ENCODE assay signal across 8 mouse cellular contexts in the genomic region with DNA sequence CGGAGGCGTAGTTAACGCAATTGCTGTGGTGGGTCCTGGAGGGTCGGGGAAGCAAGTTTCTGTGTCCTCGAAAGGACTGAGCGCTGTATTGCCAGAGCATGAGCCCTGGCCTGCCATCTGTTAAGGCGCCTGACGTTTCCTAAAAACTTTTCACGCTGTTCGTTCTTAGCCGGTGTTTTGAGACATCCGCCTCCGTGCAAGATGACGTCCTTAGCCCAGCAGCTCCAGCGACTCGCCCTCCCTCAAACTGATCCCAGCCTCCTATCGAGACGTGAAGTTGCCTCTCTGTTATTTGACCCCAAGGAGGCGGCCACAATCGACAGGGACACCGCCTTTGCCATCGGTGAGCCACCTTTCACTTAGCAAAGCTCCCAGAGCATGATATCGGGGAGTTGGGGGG. TPM values are rescaled to one million over a fixed set of nuclear protein-coding genes. Genes with fewer than 3 reads are reported as not detected.
DNase-seq lines count a peak whose midpoint lies in the region; ATAC-seq and TF ChIP-seq lines count a peak whose summit lies in the region.

No protein-coding gene starts in this region.

- peaks cover 10% of the 10 kb centered on the region for H3K4me1 ChIP-seq in kidney, embryonic 15.5 days
- H3K4me1 ChIP-seq in ES-E14 (ENCODE audit: control insufficient read depth in 2 of 2, insufficient read depth in 2 of 2, low read length in 2 of 2, poor library complexity in 1 of 2), result no peaks in the 10 kb centered on the region
- peaks cover 9% of the 10 kb centered on the region for H3K4me1 ChIP-seq in embryonic facial prominence, embryonic 10.5 days
- peaks cover 4% of the 10 kb centered on the region; the same call in 1 of the 2 replicates for H3K4me1 ChIP-seq in midbrain, embryonic 11.5 days (ENCODE audit: control insufficient read depth, insufficient read depth, low read length)

- H3K27ac ChIP-seq in kidney, embryonic 15.5 days, result no peak overlapping the region
- H3K27ac ChIP-seq in ES-E14 (ENCODE audit: insufficient read depth, low read depth, low read length, poor library complexity, severe bottlenecking), result peak overlapping the region; percentile 69
- peak overlapping the region; percentile 62 for H3K27ac ChIP-seq in embryonic facial prominence, embryonic 10.5 days (replicated peaks)
- no peak overlapping the region for H3K27ac ChIP-seq in midbrain, embryonic 11.5 days (ENCODE audit: low read depth, low read length)

- peak overlapping the region; percentile 91 for H3K4me2 ChIP-seq in kidney, embryonic 15.5 days
- H3K4me2 ChIP-seq in midbrain, embryonic 11.5 days, result peak overlapping the region; percentile 85

- H3K27me3 ChIP-seq in kidney, embryonic 15.5 days, result peaks cover 7% of the 10 kb centered on the region; the same call in 1 of the 2 replicates
- peaks cover 10% of the 10 kb centered on the region for H3K27me3 ChIP-seq in embryonic facial prominence, embryonic 10.5 days (replicated peaks; ENCODE audit: low read depth, poor library complexity, severe bottlenecking)
- H3K27me3 ChIP-seq in midbrain, embryonic 11.5 days (ENCODE audit: control insufficient read depth, insufficient read depth, low read length), result no peaks in the 10 kb centered on the region

- WGBS in kidney, embryonic 15.5 days, result under 1% methylated on average over 23 of the region's 23 CpGs
- WGBS in embryonic facial prominence, embryonic 10.5 days, result under 1% methylated on average over 23 of the region's 23 CpGs
- WGBS in midbrain, embryonic 11.5 days, result under 1% methylated on average over 23 of the region's 23 CpGs

- peak overlapping the region; percentile 80 for H3K4me3 ChIP-seq in kidney, embryonic 15.5 days (replicated peaks)
- peak overlapping the region; percentile 83 to 98 for H3K4me3 ChIP-seq in ES-E14 (ENCODE audit: insufficient read depth in 1 of 2, low read depth in 1 of 2, low read length in 2 of 2, poor library complexity in 1 of 2, severe bottlenecking in 1 of 2)
- peak overlapping the region; percentile 91 for H3K4me3 ChIP-seq in embryonic facial prominence, embryonic 10.5 days
- peak overlapping the region; percentile 85 for H3K4me3 ChIP-seq in midbrain, embryonic 11.5 days (ENCODE audit: low read depth, low read length)

- ATAC-seq in kidney, embryonic 15.5 days (replicated peaks; ENCODE audit: low FRiP score), result no peak; the same call in 1 of the 2 replicates
- ATAC-seq in midbrain, embryonic 11.5 days (ENCODE audit: low FRiP score), result no peak

- H3K9me3 ChIP-seq in kidney, embryonic 15.5 days (replicated peaks), result no peaks in the 10 kb centered on the region
- no peaks in the 10 kb centered on the region for H3K9me3 ChIP-seq in ES-E14 (ENCODE audit: control insufficient read depth, insufficient read depth, low read depth, low read length)
- no peaks in the 10 kb centered on the region for H3K9me3 ChIP-seq in embryonic facial prominence, embryonic 10.5 days
- H3K9me3 ChIP-seq in midbrain, embryonic 11.5 days (ENCODE audit: control insufficient read depth, low read length), result no peaks in the 10 kb centered on the region

- H3K36me3 ChIP-seq in kidney, embryonic 15.5 days, result peaks cover 32% of the 10 kb centered on the region
- H3K36me3 ChIP-seq in ES-E14 (ENCODE audit: control insufficient read depth, insufficient read depth, low read length, poor library complexity, severe bottlenecking), result peaks cover 11% of the 10 kb centered on the region
- H3K36me3 ChIP-seq in embryonic facial prominence, embryonic 10.5 days (replicated peaks), result peaks cover 33% of the 10 kb centered on the region
- H3K36me3 ChIP-seq in midbrain, embryonic 11.5 days (ENCODE audit: control insufficient read depth, insufficient read depth, low read length), result peaks cover 2% of the 10 kb centered on the region; the same call in 1 of the 2 replicates

- DNase-seq in kidney, adult 9 months, result no peak
- no peak for DNase-seq in ES-E14 (ENCODE audit: low read depth, low spot score)
- no peak for DNase-seq in embryonic facial prominence, embryonic 10.5 days (ENCODE audit: low spot score)
- peak; percentile 75 for DNase-seq in induced T-regulatory cell, adult 2 months (ENCODE audit: low read depth)
- DNase-seq in midbrain, embryonic 11.5 days (ENCODE audit: low spot score, missing footprints), result no peak
- no peak for DNase-seq in cerebellum, postnatal 4 days (ENCODE audit: low spot score in 2 of 2)
- DNase-seq in urinary bladder, adult 18-20 months (ENCODE audit: low spot score in 2 of 2), result no peak

- H3K9ac ChIP-seq in kidney, embryonic 15.5 days, result peak overlapping the region; percentile 61
- H3K9ac ChIP-seq in ES-E14 (ENCODE audit: insufficient read depth, low read depth, low read length, poor library complexity, severe bottlenecking), result peak overlapping the region; percentile 96
- H3K9ac ChIP-seq in midbrain, embryonic 11.5 days (ENCODE audit: low read length), result peak overlapping the region; percentile 60

- in situ Hi-C loops in ES-E14 (cut with MboI; ENCODE audit: low sequenced_read_pairs in 2 of 2, unreplicated experiment in 2 of 2), result no loop called here

TF ChIP-seq in ES-E14, 5 proteins besides CTCF, POLR2A, EP300 and RAD21:
- TF ChIP-seq CHD2 (IDR thresholded peaks at IDR 0.05; ENCODE audit: low read depth, low read length), result no peak

RNA-seq across cellular contexts. Expression of gene Heatr1, which starts 0.7 kb away (rescaled TPM):
- 21.3 and 22.0 TPM in 2 replicates for polyA plus RNA-seq in kidney, embryonic 15.5 days (2015; fragmentation: Nextera tagmentation; extraction: Ambion mirVana)
- total RNA-seq in ES-E14 (2012; rRNA removed), result 190 and 244 TPM in 2 replicates
- polyA plus RNA-seq in embryonic facial prominence, embryonic 10.5 days (2016; fragmentation: Nextera tagmentation; extraction: Ambion mirVana), result 40.7 and 44.4 TPM in 2 replicates
- polyA plus RNA-seq in midbrain, embryonic 11.5 days (2014; fragmentation: Nextera tagmentation; extraction: Ambion mirVana), result 35.5 and 36.3 TPM in 2 replicates

RNA-seq across cellular contexts. Expression of gene Actn2, which starts 55.0 kb away (rescaled TPM):
- 21.0 and 36.4 TPM in 2 replicates for polyA plus RNA-seq in kidney, embryonic 15.5 days (2015; fragmentation: Nextera tagmentation; extraction: Ambion mirVana)
- 6.8 and 6.9 TPM in 2 replicates for total RNA-seq in ES-E14 (2012; rRNA removed)
- polyA plus RNA-seq in embryonic facial prominence, embryonic 10.5 days (2016; fragmentation: Nextera tagmentation; extraction: Ambion mirVana), result 1.5 and 3.0 TPM in 2 replicates
- polyA plus RNA-seq in midbrain, embryonic 11.5 days (2014; fragmentation: Nextera tagmentation; extraction: Ambion mirVana), result 0.19 and 0.61 TPM in 2 replicates

Comparison
In these comparisons a context has a peak if more than half of its experiments do, and no peak if none do; other contexts are left out.
1. H3K27ac ChIP-seq: peak in ES-E14 (single experiment) and embryonic facial prominence, embryonic 10.5 days (single experiment); none in kidney, embryonic 15.5 days (single experiment) and midbrain, embryonic 11.5 days (single experiment).
2. Peak in every context shown above with its lines, with median percentiles within 50 percentile points of each other: H3K4me3 ChIP-seq and H3K9ac ChIP-seq.